Mouse (Mus musculus): ENCODE results near the gene Olfr651.
"Not testable (repeated sequence)": the region's sequence is repeated elsewhere in the genome, so short reads cannot be mapped to it uniquely, and the experiment has no call there.

Olfr651 gene

GRCm38 (mm10) chr7:104549833-104550232, at the start of gene Olfr651:
Gene Olfr651 (plus strand): TSS chr7:104550133.
- H3K36me3 ChIP-seq (ENCODE audit: control insufficient read depth, insufficient read depth, low read length, poor library complexity, severe bottlenecking) = no peaks in the 10 kb centered on the region
- no peaks in the 10 kb centered on the region for H3K27me3 ChIP-seq (ENCODE audit: control insufficient read depth, insufficient read depth, low read length, poor library complexity, severe bottlenecking)
- DNase-seq (ENCODE audit: low read depth, low spot score) = no peak

- H3K36me3 ChIP-seq (ENCODE audit: control insufficient read depth, insufficient read depth, low read length, poor library complexity, severe bottlenecking); H3K27me3 ChIP-seq (ENCODE audit: control insufficient read depth, insufficient read depth, low read length, poor library complexity, severe bottlenecking); DNase-seq (ENCODE audit: low read depth, low spot score): not testable (repeated sequence)
Measured at GRCm38 (mm10) chr7:104501186-104501585, 48.7 kb upstream of the Olfr651 start.

GRCm38 (mm10) chr7:104501589-104502371, 48.2 kb upstream of the Olfr651 start:
- peak; percentile 29 for DNase-seq (ENCODE audit: low read depth, low spot score)
- Histone ChIP-seq H3K27me3 (ENCODE audit: control insufficient read depth, insufficient read depth, low read length, poor library complexity, severe bottlenecking) (no peaks in the 10 kb centered on the region), H3K36me3 (ENCODE audit: control insufficient read depth, insufficient read depth, low read length, poor library complexity, severe bottlenecking) (no peaks in the 10 kb centered on the region)

GRCm38 (mm10) chr7:104507421-104508065, 42.4 kb upstream of the Olfr651 start, which contains the start of gene Trim30d:
Gene Trim30d (minus strand): TSS chr7:104507849.
- peak; percentile 64 for DNase-seq (ENCODE audit: low read depth, low spot score)

GRCm38 (mm10) chr7:104552700-104553099, 2.8 kb downstream of the Olfr651 start:
- H3K27me3 ChIP-seq (ENCODE audit: control insufficient read depth, insufficient read depth, low read length, poor library complexity, severe bottlenecking) = no peaks in the 10 kb centered on the region
- no peaks in the 10 kb centered on the region for H3K36me3 ChIP-seq (ENCODE audit: control insufficient read depth, insufficient read depth, low read length, poor library complexity, severe bottlenecking)
- no peak for DNase-seq (ENCODE audit: low read depth, low spot score)

More at GRCm38 (mm10) chr7:104507421-104508065, 42.4 kb upstream of the Olfr651 start, which contains the start of gene Trim30d:
- not testable (repeated sequence) for H3K36me3 ChIP-seq (ENCODE audit: control insufficient read depth, insufficient read depth, low read length, poor library complexity, severe bottlenecking); H3K27me3 ChIP-seq (ENCODE audit: control insufficient read depth, insufficient read depth, low read length, poor library complexity, severe bottlenecking)

- no peaks in the 10 kb centered on the region for H3K36me3 ChIP-seq (ENCODE audit: control insufficient read depth, insufficient read depth, low read length, poor library complexity, severe bottlenecking)
- no peaks in the 10 kb centered on the region for H3K27me3 ChIP-seq (ENCODE audit: control insufficient read depth, insufficient read depth, low read length, poor library complexity, severe bottlenecking)
- DNase-seq (ENCODE audit: low read depth, low spot score) = no peak
Measured at GRCm38 (mm10) chr7:104560601-104561000, 10.7 kb downstream of the Olfr651 start, which contains the start of gene Olfr652. Gene Olfr652 (plus strand): TSS chr7:104560901.

- Histone ChIP-seq H3K36me3 (ENCODE audit: control insufficient read depth, insufficient read depth, low read length, poor library complexity, severe bottlenecking) (no peaks in the 10 kb centered on the region), H3K27me3 (ENCODE audit: control insufficient read depth, insufficient read depth, low read length, poor library complexity, severe bottlenecking) (no peaks in the 10 kb centered on the region)
- DNase-seq (ENCODE audit: low read depth, low spot score) = no peak
Measured at GRCm38 (mm10) chr7:104577014-104577413, 27.1 kb downstream of the Olfr651 start, which contains the start of gene Olfr653. Gene Olfr653 (plus strand): TSS chr7:104577314.

GRCm38 (mm10) chr7:104580846-104581245, 30.9 kb downstream of the Olfr651 start:
- Histone ChIP-seq H3K36me3 (ENCODE audit: control insufficient read depth, insufficient read depth, low read length, poor library complexity, severe bottlenecking) (no peaks in the 10 kb centered on the region), H3K27me3 (ENCODE audit: control insufficient read depth, insufficient read depth, low read length, poor library complexity, severe bottlenecking) (no peaks in the 10 kb centered on the region)
- no peak for DNase-seq (ENCODE audit: low read depth, low spot score)

- no peaks in the 10 kb centered on the region for H3K27me3 ChIP-seq (ENCODE audit: control insufficient read depth, insufficient read depth, low read length, poor library complexity, severe bottlenecking)
- H3K36me3 ChIP-seq (ENCODE audit: control insufficient read depth, insufficient read depth, low read length, poor library complexity, severe bottlenecking) = no peaks in the 10 kb centered on the region
- DNase-seq (ENCODE audit: low read depth, low spot score) = no peak
Measured at GRCm38 (mm10) chr7:104581429-104581828, 31.5 kb downstream of the Olfr651 start.

GRCm38 (mm10) chr7:104586725-104587124, 36.8 kb downstream of the Olfr651 start, which contains the start of gene Olfr654:
Gene Olfr654 (plus strand): TSS chr7:104587025.
- no peaks in the 10 kb centered on the region for H3K27me3 ChIP-seq (ENCODE audit: control insufficient read depth, insufficient read depth, low read length, poor library complexity, severe bottlenecking)
- no peaks in the 10 kb centered on the region for H3K36me3 ChIP-seq (ENCODE audit: control insufficient read depth, insufficient read depth, low read length, poor library complexity, severe bottlenecking)
- DNase-seq (ENCODE audit: low read depth, low spot score) = no peak

GRCm38 (mm10) chr7:104588274-104588673, 38.3 kb downstream of the Olfr651 start:
- no peaks in the 10 kb centered on the region for H3K27me3 ChIP-seq (ENCODE audit: control insufficient read depth, insufficient read depth, low read length, poor library complexity, severe bottlenecking)
- no peaks in the 10 kb centered on the region for H3K36me3 ChIP-seq (ENCODE audit: control insufficient read depth, insufficient read depth, low read length, poor library complexity, severe bottlenecking)
- DNase-seq (ENCODE audit: low read depth, low spot score) = no peak

- no peaks in the 10 kb centered on the region for H3K27me3 ChIP-seq (ENCODE audit: control insufficient read depth, insufficient read depth, low read length, poor library complexity, severe bottlenecking)
Measured at GRCm38 (mm10) chr7:104601679-104602078, 51.7 kb downstream of the Olfr651 start, which contains the start of gene Olfr655. Gene Olfr655 (minus strand): TSS chr7:104601779.

GRCm38 (mm10) chr7:104603173-104603572, 53.2 kb downstream of the Olfr651 start:
- DNase-seq (ENCODE audit: low read depth, low spot score) = peak; percentile 84
- Histone ChIP-seq H3K27me3 (ENCODE audit: control insufficient read depth, insufficient read depth, low read length, poor library complexity, severe bottlenecking) (no peaks in the 10 kb centered on the region), H3K36me3 (ENCODE audit: control insufficient read depth, insufficient read depth, low read length, poor library complexity, severe bottlenecking) (no peaks in the 10 kb centered on the region)

More at GRCm38 (mm10) chr7:104601679-104602078, 51.7 kb downstream of the Olfr651 start, which contains the start of gene Olfr655:
- no peak for DNase-seq (ENCODE audit: low read depth, low spot score)
- no peaks in the 10 kb centered on the region for H3K36me3 ChIP-seq (ENCODE audit: control insufficient read depth, insufficient read depth, low read length, poor library complexity, severe bottlenecking)

Measured in splenic B cell, adult 2 months (primary cell).